Mouse (Mus musculus) inflammation-experienced regulatory T-cells, adult 6 months (primary cell): ENCODE data around the gene Phactr1. TPM values are rescaled to one million over a fixed set of nuclear protein-coding genes. Genes with fewer than 3 reads are reported as not detected.

Experiments
- ATAC-seq: one replicate; pipeline ENCODE4 v1.8.0; 2017
- polyA plus RNA-seq, 3 experiments: library from polyadenylated mRNA; unstranded; fragments of 100-300 nt; shearing (Covaris generic); gene quantifications; one replicate each; pipeline ENCODE4 v1.2.1; 2017

Phactr1 gene
- polyA plus RNA-seq, 3 experiments from 2014 or later = 0.58 TPM; not detected in 2

DNA sequence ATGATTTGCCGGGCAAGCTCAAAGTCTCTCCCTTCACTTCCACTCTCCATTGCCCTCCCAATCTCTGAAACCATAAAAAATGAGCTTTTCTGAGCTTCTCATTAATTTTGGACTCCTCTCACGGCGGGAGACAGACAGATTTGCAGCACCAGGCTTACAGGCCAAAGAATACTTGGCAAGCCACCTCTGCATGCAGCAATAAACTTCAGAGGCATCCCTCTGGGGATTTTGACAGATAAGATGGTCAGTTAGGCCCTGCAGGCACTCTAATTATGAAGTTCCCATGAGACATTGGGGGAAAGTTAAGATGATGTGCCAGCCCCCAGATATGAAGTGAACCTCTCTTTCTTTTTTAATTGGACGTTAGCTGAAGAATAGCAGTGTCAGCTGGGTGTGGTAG lies 300.2 kb downstream of the Phactr1 start:
- ATAC-seq = no peak

DNA sequence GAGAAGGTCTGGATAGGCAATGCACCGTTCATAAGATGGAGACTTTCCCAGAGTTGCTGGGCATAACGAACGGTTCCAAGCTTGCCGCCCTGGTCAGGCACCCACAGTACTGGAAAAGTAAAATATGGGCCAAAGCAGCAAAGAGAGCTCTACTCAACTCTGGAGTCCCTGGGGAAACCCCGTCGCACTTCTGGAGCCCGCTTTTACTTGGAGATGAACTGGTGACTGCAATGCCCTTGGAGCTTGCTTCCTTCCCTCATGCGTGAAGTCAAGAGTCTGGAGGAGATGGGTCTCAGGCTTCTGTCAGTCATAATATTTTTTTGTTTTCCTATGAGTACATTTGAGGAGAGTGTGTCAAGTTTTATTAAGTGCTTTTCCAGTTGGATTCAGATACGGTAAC lies 302.2 kb downstream of the Phactr1 start:
- ATAC-seq = no peak

DNA sequence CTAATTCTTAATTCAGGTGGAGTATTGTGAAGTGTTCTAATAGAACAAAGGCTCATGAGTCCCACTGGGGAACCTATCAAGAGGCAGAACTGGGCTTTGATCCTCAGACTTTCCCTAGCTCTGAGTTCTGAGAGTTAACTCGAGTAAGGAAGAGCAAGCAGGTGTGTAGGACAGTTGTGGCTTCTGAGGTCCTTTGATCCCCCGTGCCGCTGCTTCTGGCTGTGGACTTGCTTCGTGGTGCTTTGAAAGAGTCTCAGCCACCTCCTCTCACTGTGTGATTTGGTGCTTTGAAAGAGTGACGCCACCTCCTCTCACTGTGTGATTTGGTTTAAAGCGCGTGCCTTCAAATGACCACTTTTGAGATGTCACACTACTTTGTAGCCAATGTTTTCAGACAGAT lies 305.4 kb downstream of the Phactr1 start:
- ATAC-seq = no peak

DNA sequence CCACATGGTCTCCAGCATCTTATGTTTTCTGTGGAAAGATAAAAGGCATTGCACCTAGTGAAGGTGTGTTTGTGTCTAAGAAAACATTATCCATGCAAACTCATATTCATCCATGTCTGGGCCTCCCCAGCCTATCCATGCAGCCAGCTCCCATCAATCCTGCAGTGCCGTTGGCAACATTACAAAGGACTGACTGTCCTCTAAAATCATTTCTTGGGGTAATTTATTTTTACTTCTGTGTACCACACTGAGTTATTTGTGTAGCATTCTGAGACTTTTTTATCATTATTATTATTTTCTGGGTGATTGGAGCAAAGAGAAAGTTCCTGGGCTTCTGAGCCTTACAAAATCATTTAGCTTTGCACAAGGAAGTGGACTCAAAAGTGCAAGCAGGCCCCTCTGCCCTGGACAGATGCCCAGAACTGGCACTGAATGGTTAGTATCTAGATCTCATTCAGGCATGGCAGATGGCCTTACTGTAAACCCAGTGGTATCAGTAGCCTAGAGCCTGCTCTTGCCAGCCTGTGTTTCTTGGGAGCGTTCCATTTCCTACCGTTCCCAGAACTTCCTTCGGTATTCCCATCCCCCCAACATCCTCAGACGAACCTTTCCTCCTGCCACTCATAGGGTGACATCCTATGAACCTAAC lies 307.6 kb downstream of the Phactr1 start:
- ATAC-seq = no peak

DNA sequence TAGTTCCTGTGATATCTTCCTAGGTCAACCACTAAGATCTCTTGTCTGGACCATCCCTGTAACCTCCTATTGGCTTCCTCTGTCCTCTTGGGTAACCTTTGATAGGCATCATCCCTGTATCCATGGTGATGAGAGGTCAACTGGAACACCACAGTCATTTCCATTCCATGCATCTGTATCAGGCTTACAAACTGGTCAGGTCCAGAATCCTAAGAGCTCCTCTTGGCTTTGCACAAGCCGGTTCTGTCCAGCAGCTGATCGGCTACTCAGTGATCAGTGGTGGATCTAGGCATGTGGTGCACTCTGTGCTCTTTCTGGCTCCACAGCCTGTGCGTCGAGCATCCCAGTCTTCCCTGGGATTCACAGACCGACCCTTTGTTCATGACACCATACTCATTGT lies 309.1 kb downstream of the Phactr1 start:
- no peak for ATAC-seq

DNA sequence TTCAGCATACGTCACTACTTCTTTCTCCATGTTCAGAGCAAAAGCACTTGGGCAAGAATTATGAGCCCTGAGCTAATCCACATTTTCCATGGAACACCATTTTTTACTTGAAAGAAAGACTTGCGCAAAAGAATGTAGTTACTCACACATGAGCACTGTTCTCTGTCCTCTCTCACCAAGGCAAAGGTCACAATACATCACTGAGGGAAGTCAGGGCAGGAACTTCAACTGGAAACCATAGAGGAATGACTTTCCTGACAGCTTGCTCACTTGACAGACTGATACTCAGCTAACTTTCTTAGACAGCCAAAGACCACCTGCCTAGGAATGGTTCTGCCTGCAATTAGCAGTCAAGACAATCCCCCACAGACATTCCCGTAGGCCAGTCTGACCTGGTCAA lies 309.6 kb downstream of the Phactr1 start:
- no peak for ATAC-seq

DNA sequence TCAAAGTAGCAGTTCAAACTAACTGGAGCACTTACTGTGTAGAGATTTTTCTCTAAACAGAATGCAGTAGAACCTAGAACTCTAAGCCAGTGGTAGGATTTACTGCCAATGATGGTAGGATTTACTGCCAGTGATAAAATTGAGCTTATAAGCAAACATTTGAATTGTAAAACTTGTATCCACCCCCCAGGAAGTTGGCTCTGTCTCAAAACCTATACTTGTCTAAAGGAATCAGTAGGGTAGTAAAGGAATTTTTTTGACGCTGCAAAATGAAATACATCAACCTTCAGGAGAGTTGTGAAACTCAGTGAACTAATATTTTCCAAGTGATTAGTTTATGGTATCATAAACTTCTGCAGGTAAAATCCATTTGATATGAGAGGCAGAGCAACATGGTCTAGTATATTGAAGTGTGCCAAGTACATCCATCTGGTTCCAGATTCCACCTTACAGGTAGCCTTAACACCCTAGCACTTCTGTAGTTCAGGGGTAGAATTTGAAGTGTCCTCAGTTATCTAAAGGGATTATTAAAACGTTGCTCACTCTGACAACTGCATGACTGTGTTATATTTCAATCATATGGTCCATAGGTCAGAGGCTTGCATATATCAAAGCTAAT lies 310.2 kb downstream of the Phactr1 start:
- ATAC-seq = no peak

DNA sequence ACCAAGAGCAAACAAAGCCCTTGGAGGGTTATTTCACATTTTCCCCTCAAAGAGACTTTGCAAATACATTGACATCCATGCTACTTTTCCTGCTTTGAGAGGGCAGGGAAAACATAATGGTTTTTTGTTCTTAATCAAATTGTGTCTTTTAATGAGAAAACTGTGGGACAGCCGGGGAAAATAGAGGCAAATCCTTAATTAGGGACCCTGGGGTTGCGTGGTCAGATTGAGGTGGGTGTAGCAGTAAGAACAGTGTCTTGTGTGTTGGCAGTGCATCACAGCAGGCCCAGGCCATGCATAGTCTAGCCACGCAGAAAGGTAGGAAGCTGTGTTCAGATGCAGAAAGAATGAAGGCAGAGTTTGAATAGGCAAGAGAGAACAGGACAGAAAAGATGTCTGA lies 310.7 kb downstream of the Phactr1 start:
- no peak for ATAC-seq

DNA sequence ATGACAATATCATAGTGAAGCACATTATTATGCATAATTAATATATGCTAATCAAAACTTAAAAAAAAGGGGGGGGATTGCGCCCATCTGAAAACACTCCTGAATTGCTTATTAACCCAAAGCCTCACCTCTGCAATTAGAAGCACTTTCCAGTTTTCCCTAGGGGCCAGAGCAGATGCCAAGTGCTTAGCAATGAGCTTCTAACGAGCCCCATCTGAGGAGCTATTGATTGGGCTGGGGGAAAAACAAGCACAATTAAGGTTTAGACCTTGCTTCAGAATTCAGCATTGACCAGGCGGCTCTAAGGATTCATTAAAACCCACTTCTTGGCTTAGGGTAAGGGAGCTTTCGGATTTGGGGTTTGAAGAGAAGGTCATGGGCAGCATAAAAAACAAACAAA lies 311.9 kb downstream of the Phactr1 start:
- no peak for ATAC-seq

DNA sequence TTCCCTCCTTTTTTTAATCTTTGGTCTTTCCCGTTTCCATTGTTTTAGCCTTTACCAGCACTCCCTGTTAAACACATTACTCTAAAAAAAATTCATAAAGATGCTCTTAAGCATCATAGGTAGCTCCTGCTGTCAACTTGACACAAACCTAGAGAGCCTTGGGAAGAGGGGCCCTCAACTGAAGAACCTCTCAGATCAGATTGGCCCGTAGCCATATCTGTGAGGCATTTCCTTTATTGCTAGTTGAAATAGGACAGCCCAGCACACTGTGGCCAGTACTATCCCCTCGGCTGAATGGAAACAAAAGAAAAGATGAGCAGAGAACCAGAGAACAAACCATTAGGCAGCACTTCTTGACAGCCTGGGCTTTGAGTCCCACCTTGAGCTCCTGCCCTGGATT lies 313.9 kb downstream of the Phactr1 start:
- no peak for ATAC-seq

DNA sequence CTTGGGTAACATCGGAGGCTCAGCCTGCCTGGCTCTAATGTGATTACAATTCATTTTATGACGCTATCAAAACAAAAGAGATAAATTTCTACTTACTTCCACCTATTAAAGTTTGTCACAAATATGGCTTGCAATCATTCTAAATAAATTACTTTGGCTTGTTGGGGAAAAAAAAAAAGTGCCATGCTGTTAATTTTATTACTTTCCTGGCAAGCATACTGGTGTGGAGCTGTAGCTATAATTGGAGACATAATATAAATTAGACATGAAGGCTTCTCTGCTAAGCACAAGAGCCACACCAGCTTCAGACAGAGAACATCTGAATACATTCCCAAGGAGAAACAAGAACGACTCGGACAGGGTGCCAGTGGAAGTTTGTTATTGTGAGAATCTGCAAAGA lies 315.8 kb downstream of the Phactr1 start:
- no peak for ATAC-seq

DNA sequence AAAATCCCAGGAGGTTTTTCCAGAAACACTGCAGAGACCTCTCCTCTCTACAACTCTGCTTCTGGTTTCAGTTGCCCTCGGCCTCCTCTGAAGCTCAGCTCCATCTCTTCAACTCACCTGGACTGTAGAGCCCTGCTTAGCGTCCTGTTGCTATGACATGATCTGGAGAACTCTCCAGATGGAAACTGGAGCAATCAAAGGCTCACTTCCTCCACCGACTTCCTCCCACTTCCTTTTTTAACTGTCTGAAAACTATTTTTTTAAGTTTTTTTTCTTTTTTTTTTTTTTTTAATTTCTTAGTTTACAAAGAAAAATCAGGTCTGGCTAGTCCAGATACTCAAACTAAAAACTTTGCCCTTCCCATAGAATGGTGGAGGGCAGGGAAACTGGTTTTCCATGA lies 318.9 kb downstream of the Phactr1 start:
- no peak for ATAC-seq

DNA sequence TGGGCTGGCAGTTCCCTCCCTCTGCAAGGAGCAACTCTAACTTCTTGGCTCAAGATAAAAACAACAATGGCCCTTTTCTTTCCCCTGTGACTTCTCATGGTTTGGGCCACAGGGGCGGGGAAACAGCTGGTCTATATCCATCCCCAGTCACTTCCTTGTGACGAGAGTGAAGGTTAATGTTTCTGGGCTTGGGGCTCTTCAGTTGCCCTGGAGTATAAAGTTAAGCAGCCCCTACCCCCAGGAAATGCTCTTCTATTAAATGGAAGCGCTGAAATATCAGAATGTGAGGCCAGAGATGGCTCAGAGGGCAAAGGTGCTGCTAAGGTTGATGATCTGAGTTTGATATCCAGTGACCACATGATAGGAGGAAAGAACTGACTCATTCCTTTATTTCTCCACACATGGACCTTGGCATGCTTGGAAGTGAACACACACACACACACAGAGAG lies 324.7 kb downstream of the Phactr1 start:
- ATAC-seq = no peak

DNA sequence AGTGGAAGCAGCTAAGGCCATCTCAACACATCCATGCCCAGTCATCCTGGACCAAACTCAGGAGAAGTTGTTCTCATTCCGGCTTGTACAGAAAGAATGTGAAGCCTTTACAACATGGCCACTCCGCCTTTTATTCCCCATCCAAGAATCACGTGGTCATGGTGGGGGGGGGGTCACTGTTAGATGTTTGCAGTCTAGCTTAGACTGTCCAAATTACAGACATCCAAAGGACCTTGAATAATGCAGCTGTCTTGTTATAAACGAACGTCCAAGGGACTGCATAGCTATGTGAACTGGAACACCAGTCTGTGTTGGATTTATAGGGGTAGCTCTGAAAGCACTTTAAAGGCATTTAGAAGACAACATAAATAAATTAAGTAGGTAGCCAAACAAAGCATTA lies 328.0 kb downstream of the Phactr1 start:
- ATAC-seq = no peak

DNA sequence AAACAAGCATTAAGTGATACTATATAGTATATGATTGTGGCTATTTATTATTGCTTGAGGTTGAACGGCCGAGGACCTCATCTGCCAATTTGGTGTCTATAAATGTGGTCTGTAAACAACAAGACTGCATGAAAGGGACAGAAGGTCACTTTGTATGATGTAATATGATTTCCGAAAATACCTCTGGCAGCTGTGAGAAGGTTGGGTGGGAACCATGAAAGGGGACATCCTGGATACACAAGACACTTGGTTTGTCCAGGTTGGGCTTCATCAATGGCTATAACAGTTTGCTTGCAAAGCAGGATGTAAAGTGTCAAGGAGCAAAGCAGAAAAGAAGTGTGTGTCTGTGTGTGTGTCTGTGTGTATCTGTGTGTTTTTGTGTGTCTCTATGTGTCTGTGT lies 329.2 kb downstream of the Phactr1 start:
- ATAC-seq = no peak

DNA sequence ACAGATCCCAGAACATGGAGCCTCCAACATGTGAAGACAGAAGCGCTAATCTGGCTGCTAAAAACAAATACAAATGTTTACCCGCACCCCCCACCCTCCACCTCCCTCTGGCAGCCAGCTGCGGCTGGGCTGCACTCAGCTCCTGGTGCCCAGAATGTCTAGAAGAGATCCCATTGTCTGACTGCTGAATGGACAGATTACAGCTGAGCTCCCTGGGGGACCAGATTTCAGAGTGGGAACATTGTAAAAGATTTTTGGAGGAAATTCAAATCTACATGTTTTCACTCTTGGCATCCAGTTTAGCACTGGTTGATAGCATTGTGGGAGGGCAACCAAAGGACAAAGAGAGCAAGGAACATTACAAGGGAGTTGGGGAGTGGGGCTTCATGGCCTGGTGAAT lies 331.1 kb downstream of the Phactr1 start:
- ATAC-seq = no peak

DNA sequence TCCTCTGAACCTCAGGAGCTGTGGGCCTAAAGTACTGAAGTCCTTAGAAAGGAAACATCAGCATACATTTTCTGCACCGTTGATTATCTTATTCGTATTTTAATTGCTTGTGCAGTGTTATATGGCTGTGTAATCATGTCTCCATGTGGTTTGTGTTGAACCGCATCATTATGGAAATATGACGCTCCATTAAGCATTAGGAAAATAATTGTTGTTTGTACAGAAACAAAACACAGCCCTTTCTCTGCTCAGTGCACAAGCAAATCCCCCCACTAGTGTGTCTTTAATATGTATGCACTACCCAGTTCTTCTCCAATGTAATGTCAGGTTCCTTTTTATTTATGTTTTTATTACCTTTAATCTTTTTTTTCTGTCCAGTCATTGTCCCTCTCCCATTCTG lies 333.6 kb downstream of the Phactr1 start:
- no peak for ATAC-seq

DNA sequence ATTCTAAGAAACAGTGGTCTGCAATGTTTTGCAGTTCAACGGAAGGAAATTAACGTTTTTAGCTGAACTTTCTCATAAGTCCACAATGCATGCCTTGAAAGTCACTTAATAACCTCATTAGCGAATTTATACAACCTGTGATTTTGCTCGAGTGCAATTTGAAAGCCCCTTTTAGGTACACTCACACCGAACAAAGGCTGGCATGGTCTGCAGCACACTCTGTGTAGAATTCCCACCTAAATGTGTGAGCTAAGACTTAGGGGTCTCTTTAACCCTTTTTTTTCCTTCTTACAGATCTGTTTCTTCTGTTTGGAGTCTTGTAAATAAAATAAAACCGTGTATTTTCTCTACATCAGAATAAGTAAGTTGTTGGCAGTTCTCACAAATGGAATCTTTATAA lies 335.3 kb downstream of the Phactr1 start:
- ATAC-seq = no peak

DNA sequence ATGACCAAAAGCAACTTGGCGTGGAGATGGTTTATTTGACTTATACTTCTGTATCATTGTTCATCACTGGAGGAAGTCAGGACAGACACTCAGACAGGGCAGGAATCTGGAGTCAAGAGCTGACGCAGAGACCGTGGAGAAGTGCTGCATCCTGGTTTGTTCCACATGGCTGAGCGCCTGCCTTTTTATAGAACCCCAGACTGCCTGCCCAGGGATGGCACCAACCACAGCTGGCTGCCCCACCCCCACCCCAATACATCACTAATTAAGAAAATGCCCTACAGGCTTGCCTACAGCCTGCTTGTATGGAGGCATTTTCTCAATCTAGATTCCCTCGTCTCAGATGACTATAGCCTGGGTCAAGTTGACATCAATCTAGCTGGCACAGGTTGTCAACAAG lies 338.4 kb downstream of the Phactr1 start:
- ATAC-seq = no peak

DNA sequence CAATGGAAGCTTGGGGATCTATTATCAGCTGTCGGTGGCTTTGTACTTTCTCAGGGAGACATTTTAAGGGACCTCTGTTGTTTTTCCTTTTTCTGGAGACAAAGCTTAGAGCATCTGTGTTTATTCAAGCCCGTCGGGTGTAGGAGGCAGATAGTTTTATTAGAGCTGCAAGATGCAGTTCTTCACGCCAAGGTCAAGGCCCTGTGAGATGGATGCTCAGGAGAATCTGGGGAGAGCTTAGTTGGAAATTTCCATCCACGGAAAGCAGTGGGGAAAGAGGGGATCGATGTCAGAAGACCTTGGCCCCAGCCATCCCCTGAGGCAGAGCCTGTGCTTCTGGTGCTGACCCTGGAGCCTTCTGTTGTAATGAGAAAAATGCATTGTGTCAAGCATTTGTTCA lies 340.6 kb downstream of the Phactr1 start:
- ATAC-seq = no peak

DNA sequence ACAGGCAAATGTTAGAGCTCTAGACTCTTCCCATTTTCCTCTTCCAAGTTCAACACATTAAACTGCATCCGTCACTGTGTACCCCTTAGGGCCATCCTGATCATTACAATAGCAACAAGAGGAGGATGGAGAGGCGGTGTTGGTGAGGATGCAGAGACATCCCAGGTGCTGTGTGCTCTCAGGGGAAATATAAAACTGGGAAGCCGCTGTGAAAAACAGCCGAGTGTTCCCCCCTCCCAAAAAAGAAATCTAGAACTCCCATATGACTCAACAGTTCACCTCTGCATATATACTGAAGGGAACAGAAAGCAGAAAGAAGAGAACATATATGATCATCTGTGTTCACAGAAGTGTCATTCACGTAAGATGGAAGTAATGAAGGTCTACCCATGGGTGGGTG lies 342.6 kb downstream of the Phactr1 start:
- no peak for ATAC-seq

DNA sequence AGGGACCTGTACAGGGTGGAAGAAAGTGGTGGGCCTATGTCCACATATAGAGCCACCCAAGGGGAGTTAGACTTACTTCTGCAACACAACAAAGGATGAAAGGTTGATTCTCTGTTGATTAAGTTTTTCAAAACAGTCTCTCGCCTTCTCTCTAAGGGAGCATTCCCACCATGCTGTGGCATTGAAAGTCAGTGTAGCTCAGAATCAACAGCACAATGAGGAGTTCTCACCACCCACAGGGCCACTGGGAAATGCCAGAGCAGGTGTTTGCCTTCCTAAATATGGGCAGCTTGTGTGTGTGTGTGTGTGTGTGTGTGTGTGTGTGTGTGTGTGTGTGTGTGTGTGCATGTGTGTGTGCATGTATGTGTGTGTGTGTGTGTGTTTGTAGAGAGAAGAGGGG lies 347.1 kb downstream of the Phactr1 start:
- no peak for ATAC-seq

DNA sequence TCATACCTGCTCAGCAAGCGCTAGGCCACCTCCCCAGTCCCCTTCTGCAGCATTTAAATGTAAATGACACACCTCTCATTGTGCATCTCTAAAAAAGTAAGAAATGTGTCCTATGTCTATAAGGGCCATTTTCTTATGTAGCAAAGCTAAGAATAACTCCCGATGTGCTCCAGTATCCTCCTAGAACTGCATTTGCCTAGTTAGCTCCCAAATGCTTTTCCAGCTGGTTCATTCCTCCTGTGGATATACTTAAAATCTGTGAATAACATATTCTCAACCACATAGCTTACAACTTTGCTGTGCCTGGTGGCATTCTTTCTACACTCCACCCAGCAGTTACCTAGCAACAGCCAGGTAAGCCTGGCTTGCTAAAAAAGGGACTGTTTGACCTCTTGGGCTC lies 349.8 kb downstream of the Phactr1 start:
- no peak for ATAC-seq

DNA sequence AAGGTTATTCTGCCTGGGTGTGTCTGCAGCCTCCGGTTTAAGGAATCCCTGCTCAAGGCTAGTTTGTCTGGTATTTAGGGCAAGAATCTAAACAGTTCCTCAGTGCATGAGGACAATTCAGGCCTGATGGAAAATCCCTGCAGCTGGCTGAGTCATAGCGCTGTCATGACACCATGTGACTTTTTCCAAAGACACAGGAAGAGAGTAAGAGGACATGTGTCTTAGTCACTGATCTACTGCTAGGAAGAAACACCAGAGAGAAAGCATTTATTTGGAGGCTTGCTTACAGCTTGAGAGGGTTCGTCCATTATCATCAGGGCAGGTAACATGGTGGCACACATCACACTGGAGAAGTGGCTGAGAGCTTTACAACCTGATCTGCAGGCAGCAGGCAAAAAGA lies 352.0 kb downstream of the Phactr1 start:
- ATAC-seq = no peak

DNA sequence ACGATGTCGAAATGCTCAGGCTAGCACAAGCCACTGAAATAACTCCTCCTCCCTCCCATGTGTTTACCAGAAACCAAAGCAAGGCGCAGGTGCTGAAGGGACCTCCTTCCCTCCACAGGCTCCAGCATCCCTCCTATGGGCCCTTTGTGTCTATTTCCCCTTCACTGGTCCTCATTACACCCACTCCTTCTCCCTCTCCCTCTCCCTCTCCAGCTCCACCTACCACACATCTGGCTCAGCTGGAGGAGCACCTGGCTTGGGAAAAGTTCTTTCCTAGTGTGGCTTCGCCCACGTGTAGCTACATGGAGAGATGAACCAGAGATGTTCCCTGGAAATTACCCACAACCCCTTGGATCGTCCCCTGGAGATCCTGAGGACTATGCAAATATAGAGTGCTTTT lies 356.1 kb downstream of the Phactr1 start:
- ATAC-seq = no peak
